Comparison of ENCODE assay signal across 8 mouse cellular contexts in genomic region chr11:4159808-4160708, GRCm38 (mm10). TPM values are rescaled to one million over a fixed set of nuclear protein-coding genes. Genes with fewer than 3 reads are reported as not detected.
DNase-seq lines count a peak whose midpoint lies in the region; ATAC-seq and TF ChIP-seq lines count a peak whose summit lies in the region.

Gene Ccdc157, minus strand, starts transcription at chr11:4160293.
Gene Sf3a1, plus strand, starts transcription at chr11:4160350.

- H3K4me3 ChIP-seq in bone marrow, adult 2 months (replicated peaks; ENCODE audit: control insufficient read depth, low read depth, low read length): peak within 1 kb of the TSS; percentile 83
- H3K4me3 ChIP-seq in embryonic facial prominence, embryonic 15.5 days (replicated peaks): peak within 1 kb of the TSS; percentile 91
- peak within 1 kb of the TSS; percentile 66 for H3K4me3 ChIP-seq in kidney, embryonic 14.5 days (ENCODE audit: low read length)
- H3K4me3 ChIP-seq in limb, embryonic 15.5 days: peak within 1 kb of the TSS; percentile 90

- H3K27ac ChIP-seq in bone marrow, adult 2 months (ENCODE audit: control insufficient read depth, insufficient read depth, low read depth, low read length, poor library complexity): peak within 1 kb of the TSS; percentile 40
- peak within 1 kb of the TSS; percentile 90 for H3K27ac ChIP-seq in embryonic facial prominence, embryonic 15.5 days (replicated peaks)
- peak within 1 kb of the TSS; percentile 65; the same call in 1 of the 2 replicates for H3K27ac ChIP-seq in kidney, embryonic 14.5 days (ENCODE audit: low read depth, low read length)
- peak within 1 kb of the TSS; percentile 87 for H3K27ac ChIP-seq in limb, embryonic 15.5 days

- TF ChIP-seq POLR2A in bone marrow, adult 2 months (IDR thresholded peaks at IDR 0.05; ENCODE audit: borderline replicate concordance, control insufficient read depth, low read depth, low read length): peak; percentile 44; the same call in 1 of the 2 replicates

- ATAC-seq in embryonic facial prominence, embryonic 15.5 days (ENCODE audit: insufficient number of reproducible peaks, low FRiP score, low TSS enrichment, low read depth): peak; percentile 89
- peak; percentile 97 for ATAC-seq in kidney, embryonic 14.5 days (ENCODE audit: low FRiP score, low TSS enrichment)
- ATAC-seq in limb, embryonic 15.5 days (ENCODE audit: insufficient number of reproducible peaks, low FRiP score, low TSS enrichment, low read depth): peak; percentile 94

- peak within 1 kb of the TSS; percentile 81 for H3K9ac ChIP-seq in embryonic facial prominence, embryonic 15.5 days
- peak within 1 kb of the TSS; percentile 75 for H3K9ac ChIP-seq in kidney, embryonic 14.5 days (ENCODE audit: low read depth, low read length)
- peak within 1 kb of the TSS; percentile 81 for H3K9ac ChIP-seq in limb, embryonic 15.5 days

- peaks cover 14% of the 10 kb centered on the region for H3K36me3 ChIP-seq in embryonic facial prominence, embryonic 15.5 days
- peaks cover 39% of the 10 kb centered on the region for H3K36me3 ChIP-seq in kidney, embryonic 14.5 days (ENCODE audit: control insufficient read depth, insufficient read depth, low read length)
- peaks cover 25% of the 10 kb centered on the region for H3K36me3 ChIP-seq in limb, embryonic 15.5 days

- peak; percentile 88 for DNase-seq in 416B (ENCODE audit: low read depth)
- peak; percentile 92 for DNase-seq in heart, adult 9 months (ENCODE audit: low spot score in 2 of 2)
- peak; percentile 83 to 91 for DNase-seq in monocyte, adult 2 months (ENCODE audit: low read depth in 1 of 2, low spot score in 2 of 2)
- peak; percentile 93 for DNase-seq in spleen, postnatal 36 days (ENCODE audit: low spot score in 2 of 2)

- H3K4me1 ChIP-seq in bone marrow, adult 2 months (ENCODE audit: control insufficient read depth, insufficient read depth, low read length): peaks cover 2% of the 10 kb centered on the region; the same call in 1 of the 2 replicates
- peaks cover 60% of the 10 kb centered on the region for H3K4me1 ChIP-seq in embryonic facial prominence, embryonic 15.5 days
- H3K4me1 ChIP-seq in kidney, embryonic 14.5 days (ENCODE audit: control insufficient read depth, insufficient read depth, low read length): peaks cover 15% of the 10 kb centered on the region
- peaks cover 41% of the 10 kb centered on the region for H3K4me1 ChIP-seq in limb, embryonic 15.5 days

- no peak for TF ChIP-seq CTCF in bone marrow, adult 2 months (IDR thresholded peaks at IDR 0.05; ENCODE audit: control insufficient read depth, insufficient read depth, low read length)

- H3K4me2 ChIP-seq in embryonic facial prominence, embryonic 15.5 days (replicated peaks): peak within 1 kb of the TSS; percentile 78
- peak within 1 kb of the TSS; percentile 94 for H3K4me2 ChIP-seq in kidney, embryonic 14.5 days (replicated peaks; ENCODE audit: low read depth, low read length)
- peak within 1 kb of the TSS; percentile 79 for H3K4me2 ChIP-seq in limb, embryonic 15.5 days

- 1% methylated on average over 54 of the region's 54 CpGs for WGBS in bone marrow, adult 2 months
- under 1% methylated on average over 54 of the region's 54 CpGs for WGBS in embryonic facial prominence, embryonic 15.5 days
- 2% methylated on average over 51 of the region's 54 CpGs for WGBS in kidney, embryonic 14.5 days
- 1% methylated on average over 54 of the region's 54 CpGs for whole genome bisulfite sequencing in limb, embryonic 15.5 days

- no peaks in the 10 kb centered on the region for H3K27me3 ChIP-seq in embryonic facial prominence, embryonic 15.5 days
- no peaks in the 10 kb centered on the region for H3K27me3 ChIP-seq in kidney, embryonic 14.5 days (ENCODE audit: control insufficient read depth, insufficient read depth, low read length)
- no peaks in the 10 kb centered on the region for H3K27me3 ChIP-seq in limb, embryonic 15.5 days

- no peaks in the 10 kb centered on the region for H3K9me3 ChIP-seq in embryonic facial prominence, embryonic 15.5 days (replicated peaks)
- no peaks in the 10 kb centered on the region for H3K9me3 ChIP-seq in kidney, embryonic 14.5 days (ENCODE audit: control insufficient read depth, low read length)
- H3K9me3 ChIP-seq in limb, embryonic 15.5 days: no peaks in the 10 kb centered on the region

RNA-seq across cellular contexts. Expression of gene Ccdc157, which starts in this region (rescaled TPM):
- polyA plus RNA-seq in bone marrow, adult 2 months (2011; ENCODE audit: insufficient read depth, insufficient read length, low replicate concordance, missing spikeins): 5.0 and 5.9 TPM in 2 replicates
- 14.4 and 16.6 TPM in 2 replicates for polyA plus RNA-seq in embryonic facial prominence, embryonic 15.5 days (2015; fragmentation: Nextera tagmentation; extraction: Ambion mirVana)
- 4.3 and 6.8 TPM in 2 replicates for polyA plus RNA-seq in kidney, embryonic 14.5 days (2014; fragmentation: Nextera tagmentation; extraction: Ambion mirVana)
- 10.9 and 12.3 TPM in 2 replicates for polyA plus RNA-seq in limb, embryonic 15.5 days (2015; fragmentation: Nextera tagmentation; extraction: Ambion mirVana)

RNA-seq across cellular contexts. Expression of gene Sf3a1, which starts in this region (rescaled TPM):
- polyA plus RNA-seq in bone marrow, adult 2 months (2011; ENCODE audit: insufficient read depth, insufficient read length, low replicate concordance, missing spikeins): 26.7 and 39.7 TPM in 2 replicates
- 50.5 and 57.7 TPM in 2 replicates for polyA plus RNA-seq in embryonic facial prominence, embryonic 15.5 days (2015; fragmentation: Nextera tagmentation; extraction: Ambion mirVana)
- 55.7 and 72.5 TPM in 2 replicates for polyA plus RNA-seq in kidney, embryonic 14.5 days (2014; fragmentation: Nextera tagmentation; extraction: Ambion mirVana)
- polyA plus RNA-seq in limb, embryonic 15.5 days (2015; fragmentation: Nextera tagmentation; extraction: Ambion mirVana): 44.9 and 45.2 TPM in 2 replicates

Comparison
In these comparisons a context has a peak if more than half of its experiments do, and no peak if none do; other contexts are left out.
1. Peak in every context shown above with its lines: DNase-seq, ATAC-seq, H3K4me3 ChIP-seq and H3K27ac ChIP-seq.
2. H3K27ac ChIP-seq: peak in every context shown above with its lines; median percentile 90 in embryonic facial prominence, embryonic 15.5 days; 87 in limb, embryonic 15.5 days; 65 in kidney, embryonic 14.5 days; 40 in bone marrow, adult 2 months.